Mouse (Mus musculus) mesoderm, embryonic 11.5 days (tissue): ENCODE measurements at regions not wholly inside any gene's neighbourhood (a gene's known extent, or its start where the extent isn't known, plus 50 kb on each side); places are given as distances from the start of the nearest gene placed in this dataset.
A peak's percentile ranks its signal among the peaks of the same experiment; 100 is the strongest.

Experiments
- DNase-seq: peaks from one replicate; pipeline ENCODE4 v3.0.0-alpha.2; 2012; ENCODE audit warnings: low read depth, low spot score

DNA sequence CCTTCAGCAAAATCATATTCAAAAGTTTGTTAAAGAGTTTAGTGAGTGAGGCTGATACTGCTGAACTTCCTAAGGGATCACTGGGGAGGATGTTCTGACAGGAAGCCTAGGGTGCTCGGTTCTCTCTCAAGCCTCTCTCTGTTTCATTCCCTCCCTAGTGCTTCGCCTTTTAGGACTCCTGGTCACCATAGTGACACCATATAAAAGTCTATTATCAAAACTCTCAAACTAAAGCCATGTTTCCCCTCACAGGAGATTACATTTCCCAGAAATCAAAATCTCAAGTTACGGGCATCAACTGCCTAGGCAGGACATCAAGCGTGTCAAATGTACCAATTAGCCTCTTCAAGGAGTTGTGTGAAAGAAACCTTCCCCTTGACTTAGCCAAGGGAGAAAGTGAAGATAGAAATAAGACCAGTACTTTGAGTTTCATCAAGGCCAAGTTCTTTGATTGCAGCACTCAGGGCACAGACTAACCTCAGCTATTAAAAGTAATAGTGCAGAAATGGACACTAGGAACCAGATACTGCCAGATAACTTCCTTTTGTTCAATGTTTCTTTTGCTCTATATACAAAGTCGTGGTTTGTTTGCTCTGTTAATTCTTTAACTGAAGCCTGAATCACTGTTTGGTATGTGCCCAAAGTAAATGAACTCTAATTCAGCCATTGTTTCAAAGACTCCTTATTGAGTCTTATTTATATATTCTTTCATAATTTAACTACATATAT, 752.6 kb downstream of the Jrkl start:
- no peak for DNase-seq

- no peak for DNase-seq
These were observed 787.8 kb downstream of the Jrkl start for GRCm38 (mm10) chr9:12457810-12458209.

- DNase-seq: no peak
These were observed 788.9 kb downstream of the Jrkl start for GRCm38 (mm10) chr9:12456695-12457094.

DNA sequence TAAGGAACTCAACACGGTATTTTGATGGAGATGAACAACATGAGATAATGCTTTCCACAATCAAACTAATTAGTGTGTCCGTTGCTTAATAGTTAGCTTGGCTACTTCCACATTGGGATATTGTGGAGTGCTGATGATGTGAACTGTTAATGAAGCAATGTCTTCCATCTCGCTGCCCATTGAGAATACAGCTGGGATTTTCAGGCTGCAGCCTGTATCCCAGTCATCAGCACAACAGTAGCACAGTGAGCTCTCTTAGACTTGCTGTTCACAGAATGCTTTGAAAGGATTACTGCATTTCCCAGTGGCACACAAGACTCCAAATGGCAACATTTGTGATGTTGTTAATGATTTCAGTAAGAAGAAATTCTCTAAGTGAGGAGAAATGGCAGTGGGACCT, 811.5 kb downstream of the Jrkl start:
- no peak for DNase-seq

DNA sequence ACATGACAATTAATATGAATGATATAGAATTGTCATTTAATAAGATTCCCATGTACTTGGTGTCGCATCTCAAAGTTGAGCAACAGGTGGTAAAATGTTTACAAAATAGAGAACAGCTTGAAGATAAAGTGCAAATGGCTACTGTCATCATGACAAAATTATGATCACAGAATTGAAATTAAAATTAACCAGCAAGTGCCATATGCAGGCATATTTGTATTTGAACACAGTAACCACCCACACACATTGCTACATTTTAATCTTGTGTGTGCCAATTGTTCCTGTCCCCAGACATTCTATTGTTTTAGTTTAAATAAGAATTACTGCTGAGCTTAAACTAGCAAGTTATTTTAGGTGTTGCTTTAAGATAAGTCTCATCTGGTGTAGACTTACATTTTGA, 823.7 kb downstream of the Jrkl start:
- no peak for DNase-seq

- no peak for DNase-seq
These were observed 837.1 kb downstream of the Jrkl start for GRCm38 (mm10) chr9:12408500-12408899.

DNA sequence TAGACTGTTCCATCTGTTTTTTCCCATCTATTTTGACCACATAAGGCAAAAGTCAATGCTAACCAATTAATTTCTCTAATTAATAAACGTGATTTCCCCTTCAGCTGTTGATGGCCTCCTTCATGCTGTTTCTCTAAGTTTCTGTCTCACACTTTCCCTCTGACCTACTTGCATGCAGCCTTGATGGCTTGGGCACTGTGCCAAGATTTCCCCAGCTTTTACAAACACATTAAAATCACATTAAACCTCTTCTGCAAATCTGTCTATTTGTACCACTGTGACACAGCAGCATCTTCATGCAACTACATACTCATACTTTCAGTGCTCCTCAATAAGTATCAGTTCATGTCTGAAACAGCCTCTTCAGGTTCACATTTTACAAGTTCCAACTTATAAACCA, 841.4 kb downstream of the Jrkl start:
- DNase-seq: peak; percentile 6

- DNase-seq: no peak
These were observed 850.0 kb downstream of the Jrkl start for GRCm38 (mm10) chr9:12395648-12396047.

DNA sequence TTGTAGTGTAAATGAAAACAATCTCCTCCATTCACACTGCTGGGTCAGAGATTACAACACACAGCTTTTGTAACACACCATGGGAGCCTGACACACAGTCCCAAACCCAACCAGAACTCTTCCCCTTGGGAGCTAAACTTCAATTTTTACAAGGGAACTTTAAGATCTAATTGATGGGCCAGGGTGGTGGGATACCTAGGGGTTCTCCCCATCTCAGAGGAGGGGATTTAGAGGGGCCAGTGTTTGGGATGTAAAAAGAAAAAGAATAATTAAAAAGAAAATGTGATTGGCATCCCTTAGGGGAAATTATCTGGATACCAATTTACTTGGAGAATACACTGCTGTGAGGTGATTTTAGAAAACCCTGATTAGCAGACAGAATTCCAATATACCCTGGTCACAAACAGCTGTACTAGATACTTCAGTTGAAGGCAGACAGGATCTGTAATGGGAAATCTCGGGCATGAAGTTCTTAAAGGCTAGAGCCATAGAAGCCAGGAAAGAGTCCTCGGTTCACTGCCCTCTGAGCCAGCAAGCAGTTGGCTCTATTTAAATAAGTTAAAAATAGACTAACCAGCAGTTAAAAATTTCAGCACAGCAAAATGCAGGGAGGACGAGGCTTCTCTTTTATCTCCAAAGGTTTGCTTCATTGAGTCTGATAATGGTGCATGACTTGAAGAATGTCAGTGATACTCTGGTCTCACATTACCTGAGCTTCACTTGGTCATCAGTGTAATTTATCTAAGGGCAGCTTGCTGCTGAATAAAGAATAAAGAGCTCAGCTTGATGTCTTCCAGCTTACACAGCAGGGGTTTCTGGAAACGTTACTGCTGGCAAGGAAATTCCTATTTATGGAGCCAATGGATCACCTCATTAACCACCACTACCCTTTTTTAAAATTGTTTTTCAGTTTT, 864.6 kb downstream of the Jrkl start:
- peak; percentile 51 for DNase-seq

GRCm38 (mm10) chr9:12380029-12380428, 865.6 kb downstream of the Jrkl start:
- DNase-seq: no peak

GRCm38 (mm10) chr9:12344296-12344695, 901.3 kb downstream of the Jrkl start:
- DNase-seq: no peak

DNA sequence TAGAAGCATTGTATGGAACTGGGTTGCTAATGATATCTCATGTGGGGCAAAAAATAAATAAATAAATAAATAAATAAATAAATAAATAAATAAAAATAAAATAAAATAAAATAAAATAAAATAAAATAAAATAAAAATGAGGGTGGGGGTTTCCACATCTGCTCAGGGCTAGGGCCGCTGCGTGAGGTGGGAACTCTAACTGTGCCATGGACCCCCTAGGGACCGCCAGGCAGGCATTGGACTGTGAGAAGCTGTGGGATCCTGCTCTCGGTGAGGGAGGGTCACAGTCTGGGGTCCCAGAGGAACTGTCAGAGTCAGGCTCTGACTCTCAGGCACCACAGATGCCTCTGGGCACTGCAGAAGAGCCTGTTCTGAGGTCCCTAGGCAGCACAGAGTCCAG, 904.2 kb downstream of the Jrkl start:
- DNase-seq: no peak

GRCm38 (mm10) chr9:12313517-12314075, 932.0 kb downstream of the Jrkl start:
- DNase-seq: peak; percentile 1

DNA sequence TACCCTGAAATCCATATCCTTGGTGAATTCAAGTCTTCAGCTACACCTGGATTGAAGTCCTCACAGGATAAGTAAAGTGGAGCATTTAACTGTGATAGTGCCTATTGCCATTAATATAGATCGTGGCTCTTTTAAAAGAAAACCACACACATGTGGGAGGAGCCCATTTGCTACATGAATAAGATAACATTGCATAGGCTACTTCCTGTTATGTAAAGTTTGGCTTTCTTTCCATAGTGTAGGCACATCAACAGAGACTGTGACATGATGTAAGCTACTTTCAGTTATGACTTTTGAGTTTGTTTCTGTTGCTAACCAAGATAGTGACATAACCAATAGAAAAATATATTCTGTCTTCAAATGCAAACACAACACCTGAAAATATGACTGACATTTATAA, 932.6 kb downstream of the Jrkl start:
- DNase-seq: no peak
